Mouse (Mus musculus) hindbrain, embryonic 12.5 days (tissue): Measurements from ENCODE around the gene Ptpn14. TPM values are rescaled to one million over a fixed set of nuclear protein-coding genes. Genes with fewer than 3 reads are reported as not detected.

ENCODE experiments used
- ATAC-seq: fragments of 200-750 bp; cut with Nextera tagmentation; 2 replicates; pipeline ENCODE4 v1.8.0; 2017; ENCODE audit warnings: moderate TSS enrichment; ENCODE audit not compliant: low FRiP score
- H3K27ac ChIP-seq: fragments of 300-500 bp; sonication (generic); 2 replicates; pipeline ENCODE4 v1.5.1; 2016; ENCODE audit warnings: mild to moderate bottlenecking
- H3K27me3 ChIP-seq: fragments of 300-500 bp; sonication (generic); 2 replicates; pipeline ENCODE4 v1.6.1; 2016; ENCODE audit warnings: mild to moderate bottlenecking
- H3K36me3 ChIP-seq: fragments of 300-500 bp; sonication (generic); 2 replicates; pipeline ENCODE4 v1.6.1; 2016; ENCODE audit warnings: mild to moderate bottlenecking
- H3K4me1 ChIP-seq: fragments of 300-500 bp; sonication (generic); 2 replicates; pipeline ENCODE4 v1.6.1; 2016
- H3K4me2 ChIP-seq: fragments of 300-500 bp; sonication (generic); replicated peaks from 2 replicates; pipeline ENCODE4 v1.6.1; 2016; ENCODE audit warnings: mild to moderate bottlenecking
- H3K4me3 ChIP-seq: fragments of 300-500 bp; sonication (generic); 2 replicates; pipeline ENCODE4 v1.5.1; 2016; ENCODE audit warnings: mild to moderate bottlenecking
- H3K9ac ChIP-seq: fragments of 300-500 bp; sonication (generic); 2 replicates; pipeline ENCODE4 v1.6.1; 2016; ENCODE audit warnings: mild to moderate bottlenecking, moderate library complexity
- H3K9me3 ChIP-seq: fragments of 300-500 bp; sonication (generic); replicated peaks from 2 replicates; pipeline ENCODE4 v1.6.1; 2016; ENCODE audit warnings: mild to moderate bottlenecking
- WGBS: fragments of 180-500 bp; shearing (Covaris S2); methylation state at CpG from one replicate; pipeline ENCODE4 v1.1.7; 2016; 5-methylcytosine and 5-hydroxymethylcytosine counted together
- polyA plus RNA-seq: library from polyadenylated mRNA; unstranded; fragments of >200 nt; fragmentation: Nextera tagmentation; extraction: Ambion mirVana; gene quantifications from 2 replicates; pipeline ENCODE4 v1.2.1, GENCODE M21; 2016

The Ptpn14 gene
- polyA plus RNA-seq, 1 experiment from 2014 or later = 7.6 TPM

DNA sequence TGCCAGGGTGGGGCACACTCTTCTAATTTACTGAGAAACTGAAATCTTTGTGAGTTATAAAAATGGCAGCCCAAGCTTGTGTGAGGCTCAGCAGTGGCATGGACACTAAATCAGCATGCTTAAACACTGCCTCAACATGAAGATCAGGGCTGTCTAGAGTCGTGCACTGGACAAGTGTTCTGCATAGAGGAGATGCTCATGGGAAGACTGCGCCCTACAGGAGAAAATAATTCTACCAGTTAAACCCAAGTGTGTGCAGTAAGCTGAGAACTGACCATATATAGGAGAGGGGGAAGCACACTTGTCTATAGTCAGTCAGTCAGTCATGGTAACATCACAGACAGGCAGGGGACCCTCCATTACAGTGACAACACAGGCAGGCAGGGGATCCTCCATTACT lies 151.1 kb downstream of the Ptpn14 start:
- no peak overlapping the region for H3K9ac ChIP-seq
- no peaks in the 10 kb centered on the region for H3K9me3 ChIP-seq
- 69% methylated on average over 2 of the region's 2 CpGs for WGBS
- H3K27me3 ChIP-seq = no peaks in the 10 kb centered on the region
- H3K4me1 ChIP-seq = peaks cover 8% of the 10 kb centered on the region
- no peaks in the 10 kb centered on the region for H3K36me3 ChIP-seq
- H3K27ac ChIP-seq = 0 out of 2 replicates have a peak overlapping the region, but pooled peaks have one; percentile 23
- no peak for ATAC-seq
- H3K4me2 ChIP-seq = no peak overlapping the region
- H3K4me3 ChIP-seq = no peak overlapping the region

DNA sequence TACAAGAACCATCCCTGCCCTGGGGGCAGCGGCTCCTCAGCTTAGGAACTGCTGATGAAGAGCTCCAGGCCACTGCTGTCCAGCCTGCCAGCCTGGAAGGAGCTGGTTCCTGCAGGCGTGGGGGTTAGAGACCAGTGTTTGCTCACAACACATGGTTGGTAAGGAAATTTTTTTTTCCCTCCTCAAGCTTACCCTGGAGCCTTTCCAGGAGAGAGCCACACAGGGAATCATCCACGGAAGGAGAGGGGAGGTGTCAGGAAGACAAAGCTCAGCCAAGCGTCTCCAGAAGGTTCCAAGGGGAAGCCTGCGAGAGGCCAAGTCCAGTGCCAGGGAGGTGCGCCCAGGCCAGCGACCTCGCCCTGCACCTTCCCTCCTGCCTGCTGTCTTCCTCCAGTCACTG lies 151.9 kb downstream of the Ptpn14 start:
- H3K4me2 ChIP-seq = no peak overlapping the region
- peaks cover 15% of the 10 kb centered on the region for H3K4me1 ChIP-seq
- no peaks in the 10 kb centered on the region for H3K27me3 ChIP-seq
- H3K36me3 ChIP-seq = no peaks in the 10 kb centered on the region
- no peak for ATAC-seq
- WGBS = 70% methylated on average over 8 of the region's 8 CpGs
- no peak overlapping the region for H3K27ac ChIP-seq
- no peak overlapping the region for H3K4me3 ChIP-seq
- no peak overlapping the region for H3K9ac ChIP-seq
- no peaks in the 10 kb centered on the region for H3K9me3 ChIP-seq

DNA sequence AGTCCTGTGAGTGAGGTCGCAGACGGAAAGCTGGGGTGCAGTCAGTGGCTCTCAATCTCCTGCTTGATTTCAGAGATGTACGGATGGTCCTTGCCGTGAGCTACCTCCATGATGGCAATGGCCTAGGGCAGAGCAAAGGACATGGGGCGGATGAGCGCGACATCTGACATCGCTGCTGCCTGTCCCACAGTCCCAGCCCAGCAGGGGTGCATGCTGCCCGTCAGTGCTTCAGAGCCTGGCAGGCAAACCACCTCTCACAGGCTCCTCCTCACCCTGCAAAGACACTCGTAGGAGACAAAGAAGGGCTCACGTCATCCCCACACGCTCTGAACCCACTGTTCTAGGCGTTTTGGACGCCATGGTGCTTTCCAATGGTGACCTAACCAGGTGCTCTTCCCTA lies 152.7 kb downstream of the Ptpn14 start:
- Histone ChIP-seq H3K9me3 (no peaks in the 10 kb centered on the region), H3K27me3 (no peaks in the 10 kb centered on the region), H3K27ac (no peak overlapping the region), H3K4me1 (peaks cover 18% of the 10 kb centered on the region), H3K9ac (no peak overlapping the region), H3K36me3 (no peaks in the 10 kb centered on the region), H3K4me2 (no peak overlapping the region), H3K4me3 (no peak overlapping the region)
- WGBS = 68% methylated on average over 14 of the region's 14 CpGs
- no peak for ATAC-seq

DNA sequence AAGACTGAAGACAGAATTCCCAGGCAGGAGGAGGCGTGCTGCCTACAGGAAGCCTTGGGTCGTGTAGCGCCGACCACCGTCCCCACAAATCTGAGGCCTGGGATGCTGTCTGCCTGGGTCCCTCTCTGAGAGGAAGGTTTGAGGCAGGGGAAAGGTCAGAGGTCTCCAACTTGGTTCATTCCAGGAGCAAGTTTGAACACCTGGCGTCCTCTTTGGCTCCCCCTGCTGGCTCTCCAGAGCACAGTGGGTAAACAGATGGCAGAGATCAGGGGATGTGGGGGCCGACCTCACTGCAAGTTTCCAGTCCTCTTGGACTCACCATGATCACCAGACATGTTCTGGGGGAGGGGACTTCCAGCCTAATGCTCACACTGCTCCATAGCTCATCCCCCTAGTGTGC lies 154.8 kb downstream of the Ptpn14 start:
- ATAC-seq = peak; percentile 22; the same call in 1 of the 2 replicates
- 39% methylated on average over 7 of the region's 7 CpGs for WGBS

DNA sequence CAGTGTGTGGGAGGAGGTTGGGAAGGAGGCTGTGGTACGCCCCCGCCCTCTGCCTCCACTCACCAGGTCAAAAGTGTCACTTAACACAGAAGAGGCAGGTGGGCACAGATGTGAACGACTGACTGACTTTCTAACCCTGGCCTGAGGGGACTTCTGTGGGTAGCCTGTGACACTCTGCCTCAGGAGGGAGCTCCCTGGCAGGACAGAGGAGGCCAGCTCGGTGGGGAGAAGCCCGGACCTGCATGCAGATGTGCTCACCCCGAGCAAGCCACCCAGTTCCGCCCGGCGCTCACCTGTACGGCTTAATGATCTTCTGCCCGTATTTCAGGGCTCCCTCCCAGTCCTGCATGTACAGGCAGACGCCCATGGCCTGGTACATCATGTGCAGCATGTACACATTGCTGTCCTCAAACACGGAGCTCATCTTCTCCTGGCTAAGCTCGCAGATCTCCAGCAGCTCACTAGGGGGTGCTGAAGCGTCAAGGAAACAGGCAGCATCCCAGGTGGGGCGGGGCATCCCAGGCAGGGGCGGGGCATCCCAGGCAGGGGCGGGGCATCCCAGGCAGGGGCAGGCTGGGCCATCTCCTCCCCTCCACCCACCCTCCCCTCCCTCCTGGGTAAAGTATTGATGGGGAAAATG lies 155.6 kb downstream of the Ptpn14 start:
- Histone ChIP-seq H3K27ac (no peak overlapping the region), H3K4me3 (no peak overlapping the region), H3K9me3 (no peaks in the 10 kb centered on the region), H3K9ac (no peak overlapping the region), H3K4me2 (no peak overlapping the region), H3K4me1 (peaks cover 18% of the 10 kb centered on the region), H3K36me3 (no peaks in the 10 kb centered on the region), H3K27me3 (no peaks in the 10 kb centered on the region)
- WGBS = 32% methylated on average over 18 of the region's 18 CpGs
- 0 out of 2 replicates have a peak, but pooled peaks have one; percentile 16 for ATAC-seq

More for the DNA sequence above, 154.8 kb downstream of the Ptpn14 start:
- no peak overlapping the region for H3K4me3 ChIP-seq
- no peak overlapping the region for H3K4me2 ChIP-seq
- no peak overlapping the region for H3K9ac ChIP-seq
- peaks cover 18% of the 10 kb centered on the region for H3K4me1 ChIP-seq
- no peaks in the 10 kb centered on the region for H3K9me3 ChIP-seq
- H3K27ac ChIP-seq = no peak overlapping the region
- H3K36me3 ChIP-seq = no peaks in the 10 kb centered on the region
- H3K27me3 ChIP-seq = no peaks in the 10 kb centered on the region

DNA sequence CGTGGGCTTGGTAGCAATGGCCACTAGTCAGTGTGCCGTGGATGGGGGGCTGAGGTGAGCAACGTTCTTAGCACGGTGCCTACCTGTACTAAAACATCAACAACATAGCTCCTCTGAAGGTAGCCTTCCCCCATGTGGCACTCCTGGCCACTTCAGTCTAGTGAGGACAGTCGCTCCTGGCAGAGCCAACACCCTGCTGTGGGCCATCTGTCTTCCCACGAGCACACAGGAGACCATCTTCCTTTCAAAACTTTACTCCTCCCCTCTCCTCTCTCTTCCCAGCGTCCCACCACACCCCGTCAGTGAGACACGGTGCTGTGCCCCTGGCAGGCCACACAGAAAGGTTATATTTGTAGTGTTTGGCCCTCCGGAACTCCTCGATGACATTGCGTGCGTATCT lies 156.9 kb downstream of the Ptpn14 start:
- Histone ChIP-seq H3K36me3 (no peaks in the 10 kb centered on the region), H3K4me3 (no peak overlapping the region), H3K27me3 (no peaks in the 10 kb centered on the region), H3K27ac (no peak overlapping the region), H3K4me2 (no peak overlapping the region), H3K9ac (no peak overlapping the region; the same call in 1 of the 2 replicates), H3K4me1 (peaks cover 26% of the 10 kb centered on the region), H3K9me3 (no peaks in the 10 kb centered on the region)
- ATAC-seq = no peak
- 55% methylated on average over 13 of the region's 13 CpGs for WGBS

DNA sequence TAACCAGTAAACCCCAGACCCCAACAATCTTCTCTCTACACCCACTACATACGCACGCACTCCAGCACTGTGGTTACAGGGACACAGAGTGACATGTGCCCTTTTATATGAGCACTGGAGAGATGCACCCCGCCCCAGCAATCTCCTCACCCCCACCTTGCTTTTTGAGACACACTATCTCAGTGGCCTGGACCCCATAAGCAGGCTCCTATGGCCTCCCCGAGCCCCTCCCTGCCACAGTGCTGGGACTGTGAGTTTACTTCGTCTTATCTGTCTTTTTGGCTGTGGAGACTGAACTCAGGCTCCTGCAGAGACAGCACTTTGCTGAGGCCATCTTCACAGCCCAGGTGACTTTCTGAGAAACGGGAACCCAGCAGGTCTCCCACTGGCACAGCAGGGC lies 157.9 kb downstream of the Ptpn14 start:
- Histone ChIP-seq H3K27me3 (no peaks in the 10 kb centered on the region), H3K4me2 (no peak overlapping the region), H3K4me1 (peaks cover 21% of the 10 kb centered on the region), H3K4me3 (no peak overlapping the region), H3K36me3 (no peaks in the 10 kb centered on the region), H3K27ac (no peak overlapping the region), H3K9ac (no peak overlapping the region), H3K9me3 (no peaks in the 10 kb centered on the region)
- ATAC-seq = no peak
- WGBS = 79% methylated on average over 6 of the region's 6 CpGs

DNA sequence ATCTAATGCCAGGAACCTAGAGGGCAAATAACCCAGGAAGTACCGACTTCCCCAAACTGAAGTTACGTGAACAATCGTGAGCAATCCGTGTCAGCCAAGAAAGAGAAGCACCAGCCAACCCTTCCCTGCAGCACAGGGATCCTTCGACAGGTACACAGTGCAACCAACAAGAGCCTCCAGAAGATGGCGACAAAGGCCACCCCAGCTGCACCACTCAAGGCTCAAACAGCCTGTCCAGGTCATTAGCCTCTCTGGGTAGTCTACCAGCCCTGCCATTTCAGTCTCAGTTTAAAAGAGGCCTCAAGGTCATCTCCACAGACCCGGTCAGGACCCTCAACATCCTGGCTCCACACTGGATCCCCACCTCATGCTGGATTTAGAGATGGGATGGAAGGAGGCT lies 159.4 kb downstream of the Ptpn14 start:
- Histone ChIP-seq H3K27me3 (no peaks in the 10 kb centered on the region), H3K4me1 (peaks cover 21% of the 10 kb centered on the region), H3K9me3 (no peaks in the 10 kb centered on the region), H3K9ac (no peak overlapping the region), H3K4me3 (no peak overlapping the region), H3K27ac (no peak overlapping the region), H3K4me2 (no peak overlapping the region), H3K36me3 (no peaks in the 10 kb centered on the region)
- WGBS = 33% methylated on average over 7 of the region's 7 CpGs
- ATAC-seq = peak; percentile 64

DNA sequence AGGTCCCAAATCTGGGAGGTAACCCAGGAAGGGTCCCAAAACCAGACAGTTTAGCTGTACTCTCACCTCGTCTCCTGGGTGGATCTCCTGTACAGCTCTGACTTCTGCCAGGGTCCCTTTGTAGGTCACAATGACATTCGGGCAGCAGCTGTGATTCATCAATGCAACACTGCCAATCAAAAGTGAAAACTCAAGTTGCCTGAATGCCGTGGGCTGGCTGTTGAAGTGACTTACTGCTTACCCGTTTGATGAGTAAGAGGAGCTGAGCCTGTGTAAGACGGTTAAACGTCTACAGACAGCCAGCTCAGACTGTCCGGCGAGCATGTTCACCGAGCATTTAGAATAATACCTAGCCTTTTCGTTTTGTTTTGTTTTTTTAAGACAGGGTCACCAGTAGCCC lies 160.7 kb downstream of the Ptpn14 start:
- peaks cover 5% of the 10 kb centered on the region; the same call in 1 of the 2 replicates for H3K36me3 ChIP-seq
- no peak overlapping the region for H3K27ac ChIP-seq
- no peak for ATAC-seq
- WGBS = 66% methylated on average over 10 of the region's 10 CpGs
- no peak overlapping the region for H3K4me3 ChIP-seq
- no peaks in the 10 kb centered on the region for H3K27me3 ChIP-seq
- no peak overlapping the region for H3K4me2 ChIP-seq
- H3K9me3 ChIP-seq = no peaks in the 10 kb centered on the region
- peaks cover 21% of the 10 kb centered on the region for H3K4me1 ChIP-seq
- no peak overlapping the region for H3K9ac ChIP-seq

DNA sequence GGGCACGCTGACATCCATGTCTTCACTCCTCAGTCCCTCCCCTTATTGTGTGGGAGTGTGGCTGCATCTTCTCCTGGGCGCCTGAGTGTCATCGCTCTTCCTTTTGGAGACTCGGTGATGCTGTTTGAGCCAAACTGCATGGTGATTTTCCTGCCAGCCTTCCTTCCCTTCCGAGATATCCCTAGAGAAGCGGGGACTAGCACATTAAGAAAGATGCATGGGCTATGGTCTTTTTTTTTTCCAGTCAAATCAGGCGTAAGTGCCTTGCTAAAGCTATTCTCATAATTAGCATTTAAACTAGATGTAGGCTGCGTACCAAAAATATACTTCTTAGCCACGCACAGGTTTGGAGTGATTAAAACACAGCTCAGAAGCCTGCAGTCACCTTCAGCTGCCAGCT lies 166.1 kb downstream of the Ptpn14 start:
- WGBS = 79% methylated on average over 9 of the region's 9 CpGs
- Histone ChIP-seq H3K9ac (no peak overlapping the region), H3K9me3 (no peaks in the 10 kb centered on the region), H3K36me3 (peaks cover 20% of the 10 kb centered on the region), H3K27ac (no peak overlapping the region), H3K27me3 (no peaks in the 10 kb centered on the region), H3K4me2 (no peak overlapping the region), H3K4me1 (0 out of 2 replicates have a peak, but pooled peaks cover 7% of the 10 kb centered on the region), H3K4me3 (no peak overlapping the region)
- no peak for ATAC-seq

DNA sequence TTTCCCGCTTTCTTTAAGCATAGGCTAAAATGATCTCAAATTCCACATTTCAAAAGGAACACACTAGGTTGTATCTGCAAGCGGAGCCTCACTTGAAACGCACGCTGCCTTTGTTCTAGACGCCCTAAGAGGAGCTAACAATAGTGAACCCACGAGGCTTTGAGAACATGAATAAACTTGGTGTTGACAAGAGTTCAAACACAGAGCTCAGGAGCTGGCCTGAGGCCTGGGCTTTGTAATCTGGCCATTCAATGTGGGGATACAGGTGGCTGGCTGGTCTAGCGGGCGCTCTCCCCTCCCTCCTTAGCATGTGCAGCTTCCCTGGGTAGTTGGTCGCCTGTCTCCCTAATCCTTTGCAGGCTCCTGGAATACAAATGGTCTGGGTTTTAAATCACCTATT lies 169.8 kb downstream of the Ptpn14 start:
- WGBS = 70% methylated on average over 9 of the region's 9 CpGs
- no peak for ATAC-seq
- H3K9me3 ChIP-seq = peaks cover 3% of the 10 kb centered on the region; the same call in 1 of the 2 replicates
- no peaks in the 10 kb centered on the region for H3K27me3 ChIP-seq
- peaks cover 19% of the 10 kb centered on the region for H3K36me3 ChIP-seq
- H3K4me1 ChIP-seq = peaks cover 2% of the 10 kb centered on the region; the same call in 1 of the 2 replicates
- no peak overlapping the region for H3K27ac ChIP-seq
- no peak overlapping the region for H3K9ac ChIP-seq
- no peak overlapping the region for H3K4me2 ChIP-seq
- no peak overlapping the region for H3K4me3 ChIP-seq

DNA sequence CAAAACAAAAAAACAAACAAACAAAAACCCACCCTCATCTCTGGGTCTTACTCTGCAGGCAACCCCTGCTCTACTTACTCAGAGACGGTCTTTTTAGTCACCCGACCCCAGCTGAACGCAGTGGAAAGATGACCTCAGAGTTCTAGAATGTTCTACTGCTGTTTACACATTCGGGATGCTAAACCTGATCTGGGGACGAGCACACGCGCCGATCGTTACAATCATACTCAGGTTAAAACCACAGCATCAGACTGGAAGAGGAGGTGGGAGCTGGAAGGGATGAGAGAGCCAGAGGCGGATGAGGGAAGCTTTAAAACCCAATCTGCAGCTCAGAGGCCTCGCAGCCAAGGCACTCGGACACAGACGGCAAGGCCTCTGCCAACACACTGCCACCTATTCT lies 170.6 kb downstream of the Ptpn14 start:
- Histone ChIP-seq H3K27me3 (no peaks in the 10 kb centered on the region), H3K9ac (no peak overlapping the region), H3K4me2 (no peak overlapping the region), H3K4me3 (no peak overlapping the region), H3K27ac (no peak overlapping the region), H3K9me3 (peaks cover 3% of the 10 kb centered on the region; the same call in 1 of the 2 replicates), H3K4me1 (peaks cover 2% of the 10 kb centered on the region; the same call in 1 of the 2 replicates), H3K36me3 (peaks cover 16% of the 10 kb centered on the region)
- no peak for ATAC-seq
- 91% methylated on average over 13 of the region's 13 CpGs for WGBS

DNA sequence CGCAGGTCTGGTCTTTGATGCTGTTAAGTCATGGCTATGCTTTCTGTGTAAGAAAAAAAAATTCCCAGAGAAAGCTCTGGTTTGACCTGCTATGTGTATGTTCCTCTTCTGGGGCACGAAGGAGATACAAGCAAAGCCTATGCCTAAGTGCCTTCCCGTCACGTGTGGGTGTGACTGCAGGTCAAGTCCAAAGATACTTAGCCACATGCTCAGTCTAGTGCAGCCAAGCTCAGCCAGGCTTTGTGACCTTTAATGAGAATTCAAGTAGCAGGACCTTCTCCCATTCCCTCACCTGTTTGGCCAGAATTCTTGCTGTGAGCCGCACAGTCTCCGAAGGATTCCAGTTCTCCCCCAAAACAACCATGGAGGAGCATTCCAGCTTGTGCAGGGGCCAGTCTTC lies 171.5 kb downstream of the Ptpn14 start:
- peaks cover 3% of the 10 kb centered on the region; the same call in 1 of the 2 replicates for H3K9me3 ChIP-seq
- no peak overlapping the region for H3K4me2 ChIP-seq
- ATAC-seq = no peak
- no peak overlapping the region for H3K9ac ChIP-seq
- H3K4me3 ChIP-seq = no peak overlapping the region
- H3K4me1 ChIP-seq = peaks cover 2% of the 10 kb centered on the region; the same call in 1 of the 2 replicates
- H3K27ac ChIP-seq = no peak overlapping the region
- H3K27me3 ChIP-seq = no peaks in the 10 kb centered on the region
- WGBS = 94% methylated on average over 6 of the region's 6 CpGs
- peaks cover 14% of the 10 kb centered on the region for H3K36me3 ChIP-seq
